Mouse (Mus musculus): ENCODE results near the gene Gm48551.

The Gm48551 gene

GRCm38 (mm10) chr10:81430831-81431525, 46.7 kb downstream of the Gm48551 start:
- peak; percentile 52 for DNase-seq (ENCODE audit: low spot score)

DNA sequence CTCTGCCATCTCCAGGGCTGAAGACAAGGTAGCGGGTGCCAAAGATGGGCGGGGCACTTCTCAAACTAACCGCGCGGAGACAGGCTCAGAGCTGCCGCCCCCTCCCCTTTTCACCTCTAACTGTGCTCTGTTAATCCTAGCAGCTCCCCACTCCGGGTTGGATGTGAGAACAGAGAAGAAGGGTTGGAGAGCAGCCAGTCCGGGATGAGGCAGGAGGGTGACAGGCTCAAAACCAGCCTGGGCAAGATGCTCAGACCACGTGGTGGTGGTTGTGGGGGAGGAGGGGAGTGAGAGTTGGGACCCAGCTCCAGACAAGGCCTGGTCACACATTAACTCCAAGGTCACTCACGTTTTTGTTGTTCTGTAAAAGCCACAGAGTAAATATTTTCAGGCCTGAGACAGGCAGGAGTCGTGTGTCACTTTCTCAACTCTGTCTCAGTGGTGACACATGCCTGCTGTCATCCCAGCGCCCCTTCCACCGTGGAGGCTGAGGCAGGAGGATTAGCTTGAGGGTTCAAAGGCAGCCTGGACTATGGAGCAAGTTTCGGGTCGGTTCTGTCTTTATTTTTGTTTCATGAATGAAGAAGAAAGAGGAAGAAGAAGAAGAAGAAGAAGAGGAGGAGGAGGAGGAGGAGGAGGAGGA, 47.4 kb downstream of the Gm48551 start:
- peak; percentile 24 for DNase-seq (ENCODE audit: low spot score)

- peak; percentile 25 for DNase-seq (ENCODE audit: low spot score)
Observed at GRCm38 (mm10) chr10:81432169-81432867, 48.1 kb downstream of the Gm48551 start.

GRCm38 (mm10) chr10:81432868-81433262, 48.6 kb downstream of the Gm48551 start:
- peak; percentile 94 for DNase-seq (ENCODE audit: low spot score)

- DNase-seq (ENCODE audit: low spot score), result peak; percentile 16
Observed at GRCm38 (mm10) chr10:81433541-81434289, 49.4 kb downstream of the Gm48551 start.

DNA sequence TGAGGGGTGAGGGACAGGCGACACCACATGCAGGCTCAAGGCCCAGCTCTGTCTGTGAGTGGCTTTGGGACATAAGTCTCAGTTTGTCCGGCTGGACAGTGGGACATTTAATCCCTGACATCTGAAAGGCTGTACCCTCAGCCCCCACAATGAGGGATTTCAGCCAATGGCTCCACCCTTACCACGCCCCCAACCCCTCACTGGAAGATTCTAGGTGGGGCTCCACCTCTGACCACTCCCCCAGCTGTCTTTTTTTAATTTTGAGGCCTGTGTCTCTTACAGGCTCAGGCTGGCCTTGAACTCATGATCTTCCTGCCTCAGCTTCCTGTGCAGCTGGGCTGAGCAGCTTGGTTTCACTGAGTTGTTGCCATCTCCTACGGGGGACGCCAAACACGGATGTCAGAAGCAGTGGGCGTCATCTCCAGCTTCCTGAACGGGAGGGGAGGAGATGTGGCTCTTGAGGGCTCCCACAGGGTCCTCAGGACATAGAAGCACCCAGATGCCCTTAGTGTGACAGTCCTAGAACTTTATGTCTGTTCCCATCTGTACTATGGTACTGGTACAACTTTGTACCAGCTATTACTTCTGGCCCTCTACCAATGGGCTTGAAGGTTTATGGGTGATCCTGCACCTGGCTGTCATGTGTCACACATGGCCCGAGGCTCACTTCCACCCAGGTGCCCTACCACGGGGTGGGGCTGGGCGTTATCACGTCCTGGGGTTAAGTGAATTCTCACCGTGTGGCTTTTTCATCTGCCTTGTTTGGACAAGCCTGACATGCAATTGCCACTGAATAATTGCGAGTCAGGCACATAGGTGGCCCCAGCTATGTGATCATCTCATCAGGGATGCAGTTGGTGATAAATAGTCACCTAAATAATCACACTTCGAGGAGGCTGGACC, 50.3 kb downstream of the Gm48551 start:
- DNase-seq (ENCODE audit: low spot score), result no peak

GRCm38 (mm10) chr10:81435436-81435835, 51.2 kb downstream of the Gm48551 start:
- peak; percentile 76 for DNase-seq (ENCODE audit: low spot score)

DNA sequence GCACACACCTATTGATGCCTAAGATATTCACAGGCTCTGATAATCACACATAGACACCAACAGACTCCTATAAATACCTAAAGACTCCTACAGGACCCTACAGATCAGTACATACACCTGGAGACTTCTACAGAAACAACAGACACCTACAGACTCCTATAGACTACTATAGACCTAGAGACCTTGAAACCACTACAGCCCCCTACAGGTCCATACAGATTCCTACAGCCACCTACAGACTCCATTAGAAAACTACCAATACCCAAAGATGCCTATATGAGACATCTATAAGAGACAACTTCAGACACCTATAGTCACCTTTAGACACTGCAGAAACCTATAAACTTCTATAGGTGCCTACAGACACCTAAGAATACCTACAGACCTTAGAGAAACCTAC, 56.8 kb downstream of the Gm48551 start:
- DNase-seq (ENCODE audit: low spot score), result no peak

All from urinary bladder, postnatal 14 days (tissue).